Mouse (Mus musculus) limb, embryonic 12.5 days (tissue): ENCODE results near the gene Fzd9. TPM values are rescaled to one million over a fixed set of nuclear protein-coding genes. Genes with fewer than 3 reads are reported as not detected.
A peak's percentile ranks its signal among the peaks of the same experiment; 100 is the strongest.
"Not testable (repeated sequence)": the region's sequence is repeated elsewhere in the genome, so short reads cannot be mapped to it uniquely, and the experiment has no call there.

Source experiments
- ATAC-seq: fragments of 200-750 bp; cut with Nextera tagmentation; 2 replicates; pipeline ENCODE4 v1.8.0; 2017; ENCODE audit warnings: low read depth, moderate TSS enrichment; ENCODE audit not compliant: insufficient number of reproducible peaks, insufficient read depth, low FRiP score, low TSS enrichment
- H3K27ac ChIP-seq: fragments of 300-500 bp; sonication (generic); 2 replicates; pipeline ENCODE4 v1.5.1; 2016; ENCODE audit warnings: mild to moderate bottlenecking, moderate library complexity
- H3K27me3 ChIP-seq: fragments of 300-500 bp; sonication (generic); 2 replicates; pipeline ENCODE4 v1.6.1; 2016; ENCODE audit warnings: mild to moderate bottlenecking, moderate library complexity
- H3K36me3 ChIP-seq: fragments of 300-500 bp; sonication (generic); 2 replicates; pipeline ENCODE4 v1.6.1; 2016; ENCODE audit warnings: mild to moderate bottlenecking, moderate library complexity
- H3K4me1 ChIP-seq: fragments of 300-500 bp; sonication (generic); replicated peaks from 2 replicates; pipeline ENCODE4 v1.6.1; 2016
- H3K4me2 ChIP-seq: fragments of 300-500 bp; sonication (generic); 2 replicates; pipeline ENCODE4 v1.6.1; 2016; ENCODE audit warnings: mild to moderate bottlenecking, moderate library complexity
- H3K4me3 ChIP-seq: fragments of 300-500 bp; sonication (generic); replicated peaks from 2 replicates; pipeline ENCODE4 v1.5.1; 2016; ENCODE audit warnings: mild to moderate bottlenecking
- H3K9ac ChIP-seq: fragments of 300-500 bp; sonication (generic); replicated peaks from 2 replicates; pipeline ENCODE4 v1.6.1; 2016; ENCODE audit warnings: mild to moderate bottlenecking, moderate library complexity
- H3K9me3 ChIP-seq: fragments of 300-500 bp; sonication (generic); 2 replicates; pipeline ENCODE4 v1.6.1; 2016; ENCODE audit warnings: mild to moderate bottlenecking, moderate library complexity
- WGBS: fragments of 180-500 bp; shearing (Covaris S2); methylation state at CpG from one replicate; pipeline ENCODE4 v1.1.7; 2016; 5-methylcytosine and 5-hydroxymethylcytosine counted together
- polyA plus RNA-seq: library from polyadenylated mRNA; unstranded; fragments of >200 nt; fragmentation: Nextera tagmentation; extraction: Ambion mirVana; gene quantifications from 2 replicates; pipeline ENCODE4 v1.2.1, GENCODE M21; 2016

Fzd9 gene
- polyA plus RNA-seq, 1 experiment from 2014 or later, result 9.2 TPM

GRCm38 (mm10) chr5:135247337-135247736 is 3.7 kb downstream of the Fzd9 start:
- no peak for ATAC-seq
- Histone ChIP-seq H3K27me3 (peaks cover 39% of the 10 kb centered on the region), H3K4me1 (peaks cover 29% of the 10 kb centered on the region), H3K9me3 (no peaks in the 10 kb centered on the region), H3K36me3 (peaks cover 51% of the 10 kb centered on the region), H3K4me3 (no peak overlapping the region), H3K27ac (no peak overlapping the region), H3K9ac (no peak overlapping the region), H3K4me2 (peak overlapping the region; percentile 95)
- 77% methylated on average over 9 of the region's 9 CpGs for WGBS

DNA sequence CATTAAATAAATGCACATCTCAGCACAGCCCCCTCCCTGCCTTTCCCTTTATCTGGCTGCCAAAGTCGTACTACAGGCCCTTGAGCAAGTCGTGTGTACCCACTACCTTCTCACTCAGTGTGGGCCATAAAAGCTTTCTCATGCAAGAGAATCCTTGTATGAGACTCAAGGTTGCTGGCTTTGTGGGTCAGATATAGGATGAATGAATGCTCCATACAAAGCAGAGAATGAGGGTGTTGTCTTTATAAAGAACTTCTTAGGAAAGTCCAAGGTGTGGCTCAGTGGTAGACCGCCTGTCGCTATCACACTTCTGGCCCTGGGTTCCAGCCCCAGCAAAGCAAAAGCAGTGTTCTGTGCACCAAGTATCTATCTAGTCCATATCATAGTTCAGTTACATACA is 4.5 kb downstream of the Fzd9 start:
- no peak overlapping the region for H3K4me2 ChIP-seq
- H3K36me3 ChIP-seq, result peaks cover 59% of the 10 kb centered on the region

DNA sequence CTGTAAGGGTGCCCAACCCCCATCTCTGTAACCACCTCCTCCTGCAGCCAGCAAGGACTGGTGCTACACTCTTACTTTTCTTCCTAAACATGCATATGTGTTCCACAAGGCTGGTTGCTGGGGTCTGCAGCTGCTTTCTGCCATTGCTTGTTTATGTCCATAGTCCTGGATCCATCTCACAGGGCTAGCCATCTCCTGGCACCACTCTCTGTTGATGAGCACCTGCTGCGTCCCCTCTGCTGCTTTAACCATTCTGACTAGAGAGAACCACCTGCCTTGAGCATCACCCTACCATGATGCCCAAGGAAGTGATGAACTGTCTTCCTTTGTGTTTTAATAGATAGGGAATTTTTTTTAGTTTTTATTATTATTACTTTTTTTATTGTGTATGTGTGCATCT is 7.9 kb downstream of the Fzd9 start:
- Histone ChIP-seq H3K9me3 (no peaks in the 10 kb centered on the region), H3K4me2 (no peak overlapping the region), H3K27ac (no peak overlapping the region), H3K4me1 (no peaks in the 10 kb centered on the region), H3K27me3 (peaks cover 7% of the 10 kb centered on the region; the same call in 1 of the 2 replicates), H3K9ac (no peak overlapping the region), H3K36me3 (peaks cover 93% of the 10 kb centered on the region), H3K4me3 (no peak overlapping the region)
- WGBS, result 97% methylated on average over 1 of the region's 1 CpGs
- no peak for ATAC-seq

More for the DNA sequence above, 4.5 kb downstream of the Fzd9 start:
- Histone ChIP-seq H3K9me3 (no peaks in the 10 kb centered on the region), H3K4me3 (no peak overlapping the region), H3K27me3 (peaks cover 39% of the 10 kb centered on the region), H3K9ac (no peak overlapping the region), H3K27ac (no peak overlapping the region), H3K4me1 (peaks cover 29% of the 10 kb centered on the region)
- 70% methylated on average over 4 of the region's 4 CpGs for WGBS
- ATAC-seq, result no peak

GRCm38 (mm10) chr5:135242608-135243007 is 8.4 kb downstream of the Fzd9 start:
- Histone ChIP-seq H3K9ac (no peak overlapping the region), H3K4me3 (no peak overlapping the region), H3K27me3 (peaks cover 5% of the 10 kb centered on the region; the same call in 1 of the 2 replicates), H3K36me3 (peaks cover 99% of the 10 kb centered on the region), H3K4me2 (no peak overlapping the region), H3K4me1 (no peaks in the 10 kb centered on the region), H3K27ac (no peak overlapping the region), H3K9me3 (no peaks in the 10 kb centered on the region)
- no peak for ATAC-seq
- WGBS, result 92% methylated on average over 3 of the region's 3 CpGs

- H3K4me1 ChIP-seq, result no peaks in the 10 kb centered on the region
- 84% methylated on average over 12 of the region's 12 CpGs for WGBS
- H3K4me3 ChIP-seq, result no peak overlapping the region
- peaks cover under 1% of the 10 kb centered on the region; the same call in 1 of the 2 replicates for H3K27me3 ChIP-seq
- ATAC-seq, result no peak
- no peak overlapping the region for H3K27ac ChIP-seq
- H3K4me2 ChIP-seq, result no peak overlapping the region
- peaks cover 100% of the 10 kb centered on the region for H3K36me3 ChIP-seq
- no peak overlapping the region for H3K9ac ChIP-seq
- H3K9me3 ChIP-seq, result no peaks in the 10 kb centered on the region
Measured at GRCm38 (mm10) chr5:135242136-135242535, 8.9 kb downstream of the Fzd9 start.

DNA sequence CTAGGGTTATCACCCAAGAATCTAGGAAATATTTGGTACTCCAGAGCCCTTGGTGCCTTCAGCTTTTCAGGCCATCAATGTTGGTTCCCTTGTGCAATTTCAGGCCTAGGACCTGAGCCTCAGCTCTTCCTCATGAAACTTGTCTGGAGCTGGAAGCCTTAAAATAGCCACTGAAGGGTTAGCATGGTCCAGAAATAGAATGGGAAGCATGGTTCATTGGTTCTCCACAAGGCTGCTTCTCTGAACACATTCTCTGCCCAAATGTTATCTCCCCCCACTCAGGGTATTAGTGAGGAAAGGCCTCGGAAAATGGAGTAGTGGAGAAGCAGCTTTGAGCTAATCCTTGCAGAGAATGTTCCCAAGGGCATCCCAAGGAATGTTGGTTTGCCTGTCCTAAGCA is 9.6 kb downstream of the Fzd9 start:
- Histone ChIP-seq H3K27ac (no peak overlapping the region), H3K4me1 (no peaks in the 10 kb centered on the region), H3K4me3 (no peak overlapping the region), H3K9me3 (no peaks in the 10 kb centered on the region), H3K27me3 (no peaks in the 10 kb centered on the region), H3K9ac (no peak overlapping the region), H3K36me3 (peaks cover 100% of the 10 kb centered on the region), H3K4me2 (no peak overlapping the region)
- ATAC-seq, result no peak
- 90% methylated on average over 1 of the region's 1 CpGs for WGBS

- WGBS, result 92% methylated on average over 2 of the region's 2 CpGs
- peaks cover 100% of the 10 kb centered on the region for H3K36me3 ChIP-seq
- H3K27ac ChIP-seq, result no peak overlapping the region
- no peak overlapping the region for H3K4me3 ChIP-seq
- H3K9ac ChIP-seq, result no peak overlapping the region
- H3K4me2 ChIP-seq, result no peak overlapping the region
- H3K4me1 ChIP-seq, result no peaks in the 10 kb centered on the region
- H3K27me3 ChIP-seq, result no peaks in the 10 kb centered on the region
- H3K9me3 ChIP-seq, result no peaks in the 10 kb centered on the region
- no peak for ATAC-seq
Measured at GRCm38 (mm10) chr5:135238832-135239231, 12.2 kb downstream of the Fzd9 start.

DNA sequence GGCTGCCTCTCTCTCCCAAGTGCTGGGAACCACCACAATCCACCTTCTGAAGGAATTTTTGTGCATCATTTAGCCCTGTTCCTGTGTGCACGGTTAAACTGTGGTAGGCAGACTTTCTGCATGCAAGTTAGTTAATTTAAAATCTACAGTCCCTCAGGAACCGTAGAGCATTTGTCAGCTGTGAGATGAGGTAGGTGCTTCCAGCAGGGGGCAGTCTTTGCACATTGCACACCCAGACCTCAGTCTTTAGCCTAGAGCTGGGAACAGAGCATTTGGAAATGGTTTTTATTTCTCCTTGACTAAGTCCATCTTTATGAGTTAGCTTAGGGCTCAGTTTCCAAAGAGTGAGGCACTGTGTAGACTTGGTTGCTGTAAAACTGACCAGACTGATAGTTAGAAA is 14.5 kb downstream of the Fzd9 start:
- Histone ChIP-seq H3K4me2 (no peak overlapping the region), H3K9me3 (no peaks in the 10 kb centered on the region), H3K4me3 (no peak overlapping the region), H3K27me3 (no peaks in the 10 kb centered on the region), H3K36me3 (peaks cover 100% of the 10 kb centered on the region), H3K9ac (no peak overlapping the region), H3K4me1 (no peaks in the 10 kb centered on the region), H3K27ac (no peak overlapping the region)
- WGBS, result 55% methylated on average over 2 of the region's 2 CpGs
- ATAC-seq, result no peak

- Histone ChIP-seq H3K27ac (no peak overlapping the region), H3K4me1 (no peaks in the 10 kb centered on the region), H3K9ac (no peak overlapping the region), H3K36me3 (peaks cover 98% of the 10 kb centered on the region), H3K4me2 (no peak overlapping the region), H3K4me3 (no peak overlapping the region), H3K27me3 (no peaks in the 10 kb centered on the region), H3K9me3 (no peaks in the 10 kb centered on the region)
- no peak for ATAC-seq
- 89% methylated on average over 8 of the region's 8 CpGs for WGBS
Measured at GRCm38 (mm10) chr5:135233166-135233920, 17.7 kb downstream of the Fzd9 start.

DNA sequence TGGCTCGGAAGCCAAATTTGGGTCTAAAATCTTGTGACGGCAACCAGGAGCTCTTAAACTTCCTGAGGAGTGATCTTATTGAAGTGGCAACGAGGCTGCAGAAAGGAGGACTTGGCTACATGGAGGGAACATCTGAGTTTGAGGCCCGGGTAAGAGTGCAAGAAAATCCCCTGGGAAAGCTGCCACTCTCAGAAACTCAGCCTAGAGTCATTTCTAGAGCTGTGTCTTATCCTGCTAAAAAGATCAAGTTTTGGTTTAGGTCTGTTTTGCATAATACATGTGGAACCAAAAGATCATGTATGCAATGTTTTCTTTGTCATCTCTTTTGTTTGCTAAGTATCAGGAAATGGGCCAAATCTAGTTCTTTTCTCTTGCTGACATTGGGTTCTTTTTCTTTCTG is 20.8 kb downstream of the Fzd9 start:
- Histone ChIP-seq H3K27ac (no peak overlapping the region), H3K36me3 (peaks cover 94% of the 10 kb centered on the region), H3K9me3 (no peaks in the 10 kb centered on the region), H3K27me3 (no peaks in the 10 kb centered on the region), H3K4me3 (no peak overlapping the region), H3K4me1 (no peaks in the 10 kb centered on the region), H3K4me2 (no peak overlapping the region), H3K9ac (no peak overlapping the region)
- 86% methylated on average over 4 of the region's 4 CpGs for WGBS
- no peak for ATAC-seq

GRCm38 (mm10) chr5:135225879-135226278 is 25.2 kb downstream of the Fzd9 start:
- H3K4me3 ChIP-seq, ATAC-seq, H3K9me3 ChIP-seq, H3K27ac ChIP-seq, H3K27me3 ChIP-seq, H3K9ac ChIP-seq, H3K4me2 ChIP-seq, H3K4me1 ChIP-seq: not testable (repeated sequence)
- 99% methylated on average over 4 of the region's 4 CpGs for WGBS
- peaks cover 92% of the 10 kb centered on the region for H3K36me3 ChIP-seq

GRCm38 (mm10) chr5:135224169-135224568 is 26.9 kb downstream of the Fzd9 start:
- no peaks in the 10 kb centered on the region for H3K9me3 ChIP-seq
- no peak overlapping the region for H3K4me3 ChIP-seq
- no peaks in the 10 kb centered on the region for H3K27me3 ChIP-seq
- H3K4me1 ChIP-seq, result no peaks in the 10 kb centered on the region
- peaks cover 92% of the 10 kb centered on the region for H3K36me3 ChIP-seq
- H3K27ac ChIP-seq, result no peak overlapping the region
- no peak overlapping the region for H3K9ac ChIP-seq
- WGBS, result 86% methylated on average over 3 of the region's 3 CpGs
- H3K4me2 ChIP-seq, result no peak overlapping the region
- no peak for ATAC-seq
